Mouse (Mus musculus): ENCODE results near the gene Stk19.

DNA sequence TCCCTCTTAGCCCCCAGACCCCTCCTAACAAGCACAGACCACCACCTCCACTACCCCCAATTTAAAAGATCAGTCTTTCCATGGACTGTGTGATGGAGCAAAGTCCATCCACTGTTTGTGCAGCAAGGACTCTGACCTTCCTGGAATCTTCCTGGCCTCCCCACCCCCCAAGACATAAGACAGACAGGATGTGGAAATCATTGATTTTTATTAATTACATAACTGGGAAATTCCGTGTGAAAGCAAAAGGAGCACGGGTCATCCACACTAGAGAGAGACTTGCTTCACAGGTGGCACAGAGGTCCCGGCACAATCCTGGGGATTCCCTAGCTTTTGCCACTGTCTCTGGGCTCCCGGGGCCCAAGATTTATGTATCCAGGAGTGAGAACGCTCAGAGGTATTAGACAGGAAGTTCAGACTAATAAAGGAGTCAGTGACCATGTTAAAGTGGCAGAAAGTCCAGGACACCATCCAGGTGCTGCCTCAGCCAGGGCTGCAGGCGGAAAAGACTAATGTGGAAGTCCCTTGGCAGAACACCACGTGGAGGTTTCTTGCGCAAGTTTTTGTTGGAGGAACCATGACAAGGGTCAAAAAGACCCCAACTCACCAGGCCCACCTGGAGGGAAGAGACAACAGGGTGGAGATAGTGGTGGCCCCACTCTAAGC, 25.8 kb upstream of the Stk19 start, which contains the start of gene Cfb:
- TF ChIP-seq POU5F1 (IDR thresholded peaks at IDR 0.05; ENCODE audit: borderline replicate concordance, low read length): no peak
- TF ChIP-seq CTCF (conservative IDR thresholded peaks at IDR 0.05; ENCODE audit: low read length): no peak
- no peak for TF ChIP-seq NANOG (IDR thresholded peaks at IDR 0.05; ENCODE audit: borderline replicate concordance, low read length)

All from E14TG2a.4 (cell line).